Mouse (Mus musculus) MEL (cell line): Measurements from ENCODE around the gene Calm3. TPM values are rescaled to one million over a fixed set of nuclear protein-coding genes. Genes with fewer than 3 reads are reported as not detected.

Source experiments
- DNase-seq: peaks from one replicate; pipeline ENCODE4 v3.0.0; 2011; ENCODE audit warnings: low read depth, low spot score
- H3K27ac ChIP-seq: 2 replicates; pipeline ENCODE4 v1.5.1; 2012; ENCODE audit warnings: low read depth, mild to moderate bottlenecking, control low read depth, low read length, moderate library complexity; ENCODE audit not compliant: control insufficient read depth
- H3K27me3 ChIP-seq, 2 experiments: fragments of 150-350 bp in 1 of 2; sonication (generic) in 1 of 2; 2 replicates each; pipeline ENCODE4 v1.6.1; 2012; ENCODE audit warnings: low read length in 2 of 2, mild to moderate bottlenecking in 2 of 2, improper control_type of control experiment in 1 of 2, moderate library complexity in 1 of 2; ENCODE audit not compliant: insufficient read depth in 2 of 2, control insufficient read depth in 1 of 2
- H3K36me3 ChIP-seq, 2 experiments: 2 replicates each; pipeline ENCODE4 v1.6.1; 2012 to 2014; ENCODE audit warnings: low read length in 2 of 2, improper control_type of control experiment in 1 of 2, inconsistent platforms in 1 of 2, mild to moderate bottlenecking in 1 of 2; ENCODE audit not compliant: insufficient read depth in 2 of 2, control insufficient read depth in 1 of 2
- H3K4me1 ChIP-seq, 2 experiments: fragments of 150-350 bp in 1 of 2; sonication (generic) in 1 of 2; 2 replicates each; pipeline ENCODE4 v1.6.1; 2012; ENCODE audit warnings: low read length in 2 of 2, improper control_type of control experiment in 1 of 2, mild to moderate bottlenecking in 1 of 2; ENCODE audit not compliant: insufficient read depth in 2 of 2, control insufficient read depth in 1 of 2
- H3K4me3 ChIP-seq, 2 experiments: fragments of 150-350 bp in 1 of 2; sonication (generic) in 1 of 2; 2 replicates each; pipeline ENCODE4 v1.5.1; 2012; ENCODE audit warnings: low read depth in 2 of 2, low read length in 2 of 2, mild to moderate bottlenecking in 2 of 2, moderate library complexity in 2 of 2, control low read depth in 1 of 2, improper control_type of control experiment in 1 of 2; ENCODE audit not compliant: control insufficient read depth in 1 of 2, insufficient read depth in 1 of 2
- H3K79me2 ChIP-seq: 2 replicates; pipeline ENCODE4 v1.6.1; 2012; ENCODE audit warnings: mild to moderate bottlenecking, low read length, moderate library complexity; ENCODE audit not compliant: control insufficient read depth, poor library complexity, insufficient read depth
- H3K9ac ChIP-seq: 2 replicates; pipeline ENCODE4 v1.6.1; 2012; ENCODE audit warnings: low read depth, mild to moderate bottlenecking, control low read depth, low read length, moderate library complexity; ENCODE audit not compliant: control insufficient read depth, poor library complexity, severe bottlenecking
- H3K9me3 ChIP-seq: fragments of 150-350 bp; sonication (generic); replicated peaks from 2 replicates; pipeline ENCODE4 v1.6.1; 2012; ENCODE audit warnings: mild to moderate bottlenecking, low read length, improper control_type of control experiment, moderate library complexity; ENCODE audit not compliant: insufficient read depth
- BHLHE40 ChIP-seq: IDR thresholded peaks from 2 replicates; pipeline ENCODE4 v1.6.1; 2012; ENCODE audit warnings: low read depth, mild to moderate bottlenecking, inconsistent platforms, low read length, improper control_type of control experiment, borderline replicate concordance
- EP300 ChIP-seq, 2 experiments: IDR thresholded peaks; 2 replicates each; pipeline ENCODE4 v1.6.1; 2011; ENCODE audit warnings: improper control_type of control experiment in 2 of 2, low read length in 2 of 2, low read depth in 1 of 2, mild to moderate bottlenecking in 1 of 2
- GATA1 ChIP-seq: IDR thresholded peaks from 2 replicates; pipeline ENCODE4 v1.6.1; 2011; ENCODE audit warnings: low read depth, low read length, improper control_type of control experiment
- HCFC1 ChIP-seq: IDR thresholded peaks from 2 replicates; pipeline ENCODE4 v1.6.1; 2012; ENCODE audit warnings: low read depth, mild to moderate bottlenecking, inconsistent platforms, low read length, improper control_type of control experiment, moderate library complexity
- JUND ChIP-seq: IDR thresholded peaks from 2 replicates; pipeline ENCODE4 v1.6.1; 2011; ENCODE audit warnings: low read depth, mild to moderate bottlenecking, improper control_type of control experiment, low read length
- MYB ChIP-seq: IDR thresholded peaks from 2 replicates; pipeline ENCODE4 v1.6.1; 2011; ENCODE audit warnings: mild to moderate bottlenecking, low read depth, low read length, improper control_type of control experiment
- MYC ChIP-seq: IDR thresholded peaks from 2 replicates; pipeline ENCODE4 v1.6.1; 2011; ENCODE audit warnings: low read depth, mild to moderate bottlenecking, low read length, improper control_type of control experiment, moderate library complexity
- POLR2A ChIP-seq, 2 experiments: IDR thresholded peaks; 2 replicates each; pipeline ENCODE4 v1.6.1; 2011 to 2012; ENCODE audit warnings: low read length in 2 of 2, mild to moderate bottlenecking in 2 of 2, control low read depth in 1 of 2, improper control_type of control experiment in 1 of 2, low read depth in 1 of 2, moderate library complexity in 1 of 2; ENCODE audit not compliant: control insufficient read depth in 1 of 2, insufficient read depth in 1 of 2, poor library complexity in 1 of 2
- POLR2AphosphoS2 ChIP-seq: IDR thresholded peaks from 2 replicates; pipeline ENCODE4 v1.6.1; 2011; ENCODE audit warnings: low read length, improper control_type of control experiment
- RAD21 ChIP-seq: IDR thresholded peaks from 2 replicates; pipeline ENCODE4 v1.6.1; 2011; ENCODE audit warnings: mild to moderate bottlenecking, low read depth, low read length, improper control_type of control experiment
- TAL1 ChIP-seq: IDR thresholded peaks from 2 replicates; pipeline ENCODE4 v1.6.1; 2012; ENCODE audit warnings: mild to moderate bottlenecking, inconsistent platforms, low read length, moderate library complexity, mixed read lengths
- TCF12 ChIP-seq: IDR thresholded peaks from 2 replicates; pipeline ENCODE4 v1.6.1; 2014; ENCODE audit warnings: low read depth, mild to moderate bottlenecking, inconsistent platforms, low read length, improper control_type of control experiment, moderate library complexity
- ZC3H11A ChIP-seq: IDR thresholded peaks from 2 replicates; pipeline ENCODE4 v1.6.1; 2012; ENCODE audit warnings: low read depth, mild to moderate bottlenecking, inconsistent platforms, low read length, improper control_type of control experiment
- ZMIZ1 ChIP-seq: IDR thresholded peaks from 2 replicates; pipeline ENCODE4 v1.6.1; 2012; ENCODE audit warnings: low read depth, mild to moderate bottlenecking, inconsistent platforms, low read length, improper control_type of control experiment, moderate library complexity
- polyA plus RNA-seq, 2 experiments: library from polyadenylated mRNA; stranded (reverse) in 1 of 2; unstranded in 1 of 2; fragments of >175 nt in 1 of 2; fragments of >200 nt in 1 of 2; gene quantifications; 2 replicates each; pipeline versions ENCODE4 v1.2.1 to v1.2.4; 2012; ENCODE audit warnings: low replicate concordance in 2 of 2, low read depth in 1 of 2; ENCODE audit not compliant: insufficient read length in 2 of 2, insufficient read depth in 1 of 2, missing spikeins in 1 of 2
- total RNA-seq: library from RNA; depleted of rRNA; stranded (reverse); fragments of 300-350 nt; gene quantifications from 2 replicates; pipeline ENCODE4 v1.2.3, GENCODE M21; 2012

Gene Calm3
- total and polyA plus RNA-seq, 3 experiments: 482 to 1,030 (median 515) TPM

DNA sequence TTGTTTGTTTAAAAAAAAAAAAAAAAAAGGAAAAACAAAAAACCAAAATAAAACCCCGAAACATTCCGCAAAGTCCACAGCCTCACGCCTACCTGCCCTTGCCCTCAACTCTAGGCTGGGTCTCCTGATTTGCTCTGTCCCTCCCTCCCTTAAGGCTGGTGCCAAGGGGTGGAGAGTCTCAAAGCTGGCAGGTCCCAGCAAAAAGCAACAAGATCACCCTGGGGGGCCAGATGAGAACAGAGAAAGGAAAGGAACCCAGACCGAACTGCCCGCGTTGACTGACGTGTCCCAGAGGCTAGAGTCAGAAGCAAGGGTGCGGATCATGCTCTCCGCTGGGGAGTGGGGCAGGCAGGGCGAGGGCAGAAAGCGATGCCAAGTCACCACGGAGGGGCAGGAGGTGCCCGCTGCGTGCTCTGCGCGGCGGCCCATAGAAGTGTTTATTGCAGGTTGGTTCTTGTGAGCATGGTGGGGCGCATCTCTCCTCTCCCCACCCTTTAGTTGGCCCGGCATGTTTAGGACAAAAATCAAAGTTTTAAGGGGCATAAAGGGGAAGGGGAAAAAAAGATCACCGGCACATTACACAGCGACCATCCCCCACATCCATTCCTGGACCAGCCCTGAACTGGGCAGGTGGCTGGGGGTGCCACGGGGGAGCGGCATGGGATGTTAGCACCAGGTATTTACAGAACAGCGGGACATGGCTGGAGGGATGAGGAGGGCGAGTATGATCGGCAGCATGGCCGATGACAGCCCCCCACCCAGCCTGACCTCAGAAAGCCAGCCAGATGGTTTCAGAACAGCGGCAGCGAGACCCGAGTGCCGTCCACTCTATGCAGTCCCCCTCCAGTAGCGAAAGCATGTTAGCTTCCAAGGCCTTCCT lies 8.2 kb downstream of the Calm3 start:
- H3K4me1 ChIP-seq: peaks cover 0 to 9% of the 10 kb centered on the region in 2 experiments; a peak in 1 of 4 replicates

DNA sequence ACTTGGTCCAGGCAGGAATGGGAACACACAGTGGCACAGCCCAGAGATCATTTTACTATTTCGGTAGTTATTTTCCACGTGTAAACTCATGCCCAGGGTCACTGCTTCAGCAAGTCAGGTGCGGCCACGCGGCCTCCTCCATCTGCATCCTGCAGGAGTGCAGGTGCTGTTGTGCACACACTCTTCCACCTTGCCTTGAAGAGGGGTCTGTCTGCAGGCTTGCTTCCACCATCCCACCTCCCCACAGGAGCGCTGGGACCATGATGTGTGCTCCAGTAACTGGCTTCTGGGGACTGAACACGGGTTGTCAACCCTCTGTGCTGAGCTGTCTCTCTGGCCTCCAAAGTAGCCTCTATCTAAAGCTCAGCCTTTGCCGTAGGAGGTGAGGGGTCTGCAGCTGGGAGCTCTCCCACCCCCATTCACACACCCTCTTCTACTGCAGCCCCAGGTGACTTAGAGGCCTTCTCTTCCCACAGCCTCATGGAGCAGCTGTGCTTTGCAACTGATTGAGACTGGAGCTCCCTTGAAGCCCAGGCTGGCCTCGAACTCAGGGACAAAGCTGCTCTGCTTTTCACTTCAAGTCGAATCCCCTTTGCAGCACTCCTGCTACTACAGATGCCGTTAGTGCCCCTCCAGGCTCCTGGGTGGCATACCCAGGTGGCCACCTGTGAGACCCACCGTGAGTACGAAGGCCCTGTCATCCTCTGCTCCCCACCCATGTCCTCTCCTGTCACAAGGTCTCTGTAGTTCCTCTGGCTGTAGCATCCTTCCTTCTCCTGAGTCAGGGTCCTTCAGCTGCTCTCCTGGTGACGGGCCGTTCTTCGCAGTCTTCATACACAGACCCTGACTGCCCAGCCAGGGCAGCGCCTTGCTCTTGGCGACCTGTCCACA lies 9.2 kb downstream of the Calm3 start:
- H3K27me3 ChIP-seq: no peaks in the 10 kb centered on the region
- no peak overlapping the region for H3K27ac ChIP-seq
- H3K9me3 ChIP-seq: no peaks in the 10 kb centered on the region
- H3K79me2 ChIP-seq: peaks cover 6% of the 10 kb centered on the region; the same call in 1 of the 2 replicates
- H3K4me3 ChIP-seq: no peak overlapping the region
- no peak for DNase-seq
- H3K9ac ChIP-seq: no peak overlapping the region
- H3K36me3 ChIP-seq: peaks cover 0 to 8% of the 10 kb centered on the region in 2 experiments
- H3K4me1 ChIP-seq: peaks cover 2 to 14% of the 10 kb centered on the region in 2 experiments; a peak in 3 of 4 replicates
- no peak for TF ChIP-seq HCFC1
- no peak for TF ChIP-seq BHLHE40
- peak; percentile 22; the same call in 1 of the 2 replicates for TF ChIP-seq ZMIZ1
- TF ChIP-seq MYB: no peak
- no peak for TF ChIP-seq TCF12
- TF ChIP-seq GATA1: no peak
- TF ChIP-seq POLR2AphosphoS2: peak; percentile 41; the same call in 1 of the 2 replicates
- TF ChIP-seq TAL1: no peak
- TF ChIP-seq JUND: no peak
- TF ChIP-seq EP300 (IDR thresholded peaks at IDR 0.05; ENCODE audit: low read depth in 1 of 2, low read length in 2 of 2): no peak
- no peak for TF ChIP-seq RAD21
- no peak for TF ChIP-seq ZC3H11A

More for the DNA sequence above, 8.2 kb downstream of the Calm3 start:
- no peak for DNase-seq
- no peaks in the 10 kb centered on the region; a peak in 2 of 4 replicates for H3K36me3 ChIP-seq
- H3K79me2 ChIP-seq: peaks cover 13% of the 10 kb centered on the region
- TF ChIP-seq RAD21 (no peak), MYC (no peak), POLR2A (IDR thresholded peaks at IDR 0.05; ENCODE audit: control insufficient read depth in 1 of 2, insufficient read depth in 1 of 2, low read depth in 1 of 2, low read length in 2 of 2, poor library complexity in 1 of 2) (no peak; a peak in 1 of 4 replicates)
- no peak overlapping the region for H3K4me3 ChIP-seq
- no peaks in the 10 kb centered on the region for H3K27me3 ChIP-seq
- H3K9ac ChIP-seq: no peak overlapping the region
- H3K27ac ChIP-seq: no peak overlapping the region
- no peaks in the 10 kb centered on the region for H3K9me3 ChIP-seq
